Mouse (Mus musculus): ENCODE data around the gene Mettl16.
"Not testable (repeated sequence)": the region's sequence is repeated elsewhere in the genome, so short reads cannot be mapped to it uniquely, and the experiment has no call there.

The Mettl16 gene

GRCm38 (mm10) chr11:74772386-74772785 is 1.8 kb downstream of the Mettl16 start:
- no peak for DNase-seq (ENCODE audit: low spot score in 2 of 2)

GRCm38 (mm10) chr11:74792874-74793273 is 22.2 kb downstream of the Mettl16 start:
- DNase-seq (ENCODE audit: low spot score in 2 of 2) = no peak

GRCm38 (mm10) chr11:74800658-74801057 is 30.0 kb downstream of the Mettl16 start:
- peak; percentile 16 to 25 for DNase-seq (ENCODE audit: low spot score in 2 of 2)

- DNase-seq (ENCODE audit: low spot score in 2 of 2) = no peak
Measured at GRCm38 (mm10) chr11:74804081-74804627, 33.5 kb downstream of the Mettl16 start.

GRCm38 (mm10) chr11:74807246-74807882 is 36.7 kb downstream of the Mettl16 start:
- DNase-seq (ENCODE audit: low spot score in 2 of 2) = no peak

- DNase-seq (ENCODE audit: low spot score in 2 of 2) = no peak
Measured at GRCm38 (mm10) chr11:74808251-74808853, 37.7 kb downstream of the Mettl16 start.

- DNase-seq (ENCODE audit: low spot score in 2 of 2) = no peak
Measured at GRCm38 (mm10) chr11:74810134-74810533, 39.5 kb downstream of the Mettl16 start.

- DNase-seq (ENCODE audit: low spot score in 2 of 2) = not testable (repeated sequence)
Measured at GRCm38 (mm10) chr11:74811027-74811426, 40.4 kb downstream of the Mettl16 start.

- no peak for DNase-seq (ENCODE audit: low spot score in 2 of 2)
Measured at GRCm38 (mm10) chr11:74811538-74811937, 40.9 kb downstream of the Mettl16 start.

- DNase-seq (ENCODE audit: low spot score in 2 of 2) = no peak
Measured at GRCm38 (mm10) chr11:74815795-74816194, 45.2 kb downstream of the Mettl16 start.

- no peak for DNase-seq (ENCODE audit: low spot score in 2 of 2)
Measured at GRCm38 (mm10) chr11:74820921-74821320, 50.3 kb downstream of the Mettl16 start.

GRCm38 (mm10) chr11:74821463-74821862 is 50.8 kb downstream of the Mettl16 start:
- DNase-seq (ENCODE audit: low spot score in 2 of 2) = no peak

- DNase-seq (ENCODE audit: low spot score in 2 of 2) = no peak
Measured at GRCm38 (mm10) chr11:74822746-74823440, 52.3 kb downstream of the Mettl16 start.

GRCm38 (mm10) chr11:74826151-74826550 is 55.5 kb downstream of the Mettl16 start:
- DNase-seq (ENCODE audit: low spot score in 2 of 2) = no peak

GRCm38 (mm10) chr11:74826702-74827101 is 56.1 kb downstream of the Mettl16 start:
- DNase-seq (ENCODE audit: low spot score in 2 of 2) = no peak

GRCm38 (mm10) chr11:74827791-74828403 is 57.3 kb downstream of the Mettl16 start:
- DNase-seq (ENCODE audit: low spot score in 2 of 2) = no peak

GRCm38 (mm10) chr11:74828404-74828931 is 57.8 kb downstream of the Mettl16 start:
- peak; percentile 76 to 83 for DNase-seq (ENCODE audit: low spot score in 2 of 2)

- no peak for DNase-seq (ENCODE audit: low spot score in 2 of 2)
Measured at GRCm38 (mm10) chr11:74828965-74829550, 58.4 kb downstream of the Mettl16 start.

GRCm38 (mm10) chr11:74829812-74830211 is 59.2 kb downstream of the Mettl16 start:
- DNase-seq (ENCODE audit: low spot score in 2 of 2) = peak; percentile 92 to 95

GRCm38 (mm10) chr11:74830256-74831161 is 59.9 kb downstream of the Mettl16 start, which contains the start of gene Mnt:
Gene Mnt, plus strand, starts transcription at chr11:74830920.
- DNase-seq (ENCODE audit: low spot score in 2 of 2) = peak; percentile 95 to 97
